Mouse (Mus musculus): ENCODE results near the gene Kif3c.

GRCm38 (mm10) chr12:3436446-3436845 is 71.5 kb downstream of the Kif3c start:
- TF ChIP-seq CTCF (IDR thresholded peaks at IDR 0.05; ENCODE audit: low read depth, low read length) (no peak), EP300 (IDR thresholded peaks at IDR 0.05; ENCODE audit: insufficient read depth, low read depth, low read length) (no peak), POLR2A (IDR thresholded peaks at IDR 0.05; ENCODE audit: insufficient read depth, low read length) (no peak)

All from ES-Bruce4 (cell line).